Mouse (Mus musculus) stomach, postnatal 0 days (tissue): ENCODE results near the gene Wipi1.

Experiments used
- CTCF ChIP-seq: IDR thresholded peaks from 2 replicates; pipeline ENCODE4 v1.5.1; 2016; ENCODE audit warnings: antibody characterized with exemption, low read depth, mild to moderate bottlenecking, moderate library complexity
- EP300 ChIP-seq: optimal IDR thresholded peaks from 2 replicates; pipeline ENCODE3; 2016; ENCODE audit warnings: antibody characterized with exemption

- TF ChIP-seq CTCF (no peak), EP300 (no peak)
These were observed 4.2 kb downstream of the Wipi1 start for GRCm38 (mm10) chr11:109607600-109607999.
